8 mouse cellular contexts compared by ENCODE assay signal in the genomic region with DNA sequence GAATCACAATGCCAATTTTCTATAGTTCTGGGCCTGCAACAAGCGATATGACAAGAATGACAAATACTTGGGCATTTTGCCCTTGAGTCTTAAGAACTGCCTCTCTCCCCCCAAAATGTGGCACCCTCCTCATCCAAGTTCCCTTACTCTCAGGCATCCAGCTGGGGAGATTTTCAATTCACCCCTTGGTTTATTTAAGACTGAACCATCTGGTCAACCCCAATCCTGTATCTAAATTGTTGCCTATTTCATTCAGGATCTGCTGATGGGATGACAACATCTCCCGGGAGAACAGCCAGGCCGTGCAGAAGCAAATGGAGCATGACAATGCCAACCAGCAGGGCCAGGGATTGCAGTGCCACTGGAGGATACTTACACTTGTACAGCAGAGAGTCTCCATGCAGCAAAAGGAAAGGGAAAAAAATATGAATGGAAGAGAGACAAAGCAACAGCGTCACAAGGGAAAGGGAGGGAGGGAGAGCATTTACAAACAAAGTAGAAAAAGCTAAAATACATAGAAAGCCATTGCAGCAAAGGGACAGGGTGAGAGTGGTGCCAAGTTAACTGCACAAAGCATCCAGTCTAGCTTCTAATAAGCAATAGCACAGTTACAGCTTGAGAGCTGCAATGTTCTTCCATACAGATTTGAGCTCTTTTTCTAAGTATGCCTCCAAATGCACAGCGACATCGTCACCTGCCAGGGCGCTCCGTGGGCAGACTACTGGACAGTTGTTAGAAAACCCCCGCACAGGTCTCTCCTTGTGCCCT. TPM values are rescaled to one million over a fixed set of nuclear protein-coding genes. Genes with fewer than 3 reads are reported as not detected.
DNase-seq lines count a peak whose midpoint lies in the region; ATAC-seq lines count a peak whose summit lies in the region.
"Had no signal": no experiment of that assay in that cellular context is flagged by ENCODE, and none has a peak within 500 bp of the region (broad histone marks: within the 10 kb centered on the region; RNA-seq: fewer than 3 reads in every experiment).

No protein-coding gene starts in this region.

- H3K27me3 ChIP-seq in kidney, embryonic 16.5 days (ENCODE audit: insufficient read depth, low read length): no peaks in the 10 kb centered on the region
- H3K27me3 ChIP-seq: neural tube, embryonic 12.5 days had no signal

- no peaks in the 10 kb centered on the region for H3K36me3 ChIP-seq in kidney, embryonic 16.5 days (ENCODE audit: insufficient read depth, low read length)
- H3K36me3 ChIP-seq: neural tube, embryonic 12.5 days had no signal

- H3K4me1 ChIP-seq in kidney, embryonic 16.5 days (ENCODE audit: insufficient read depth, low read length): no peaks in the 10 kb centered on the region

- WGBS in kidney, embryonic 16.5 days: 76% methylated on average over 9 of the region's 9 CpGs

- no peak for ATAC-seq in kidney, embryonic 16.5 days (ENCODE audit: low FRiP score, low TSS enrichment)

- H3K4me3 ChIP-seq in kidney, embryonic 16.5 days (ENCODE audit: low read length): no peak overlapping the region
- H3K4me3 ChIP-seq: neural tube, embryonic 12.5 days had no signal

- no peak overlapping the region for H3K9ac ChIP-seq in kidney, embryonic 16.5 days (replicated peaks; ENCODE audit: low read length)
- H3K9ac ChIP-seq: neural tube, embryonic 12.5 days had no signal

- no peak overlapping the region for H3K4me2 ChIP-seq in kidney, embryonic 16.5 days (replicated peaks; ENCODE audit: low read depth, low read length)
- H3K4me2 ChIP-seq: neural tube, embryonic 12.5 days had no signal

- no peaks in the 10 kb centered on the region for H3K9me3 ChIP-seq in kidney, embryonic 16.5 days (ENCODE audit: low read length)
- H3K9me3 ChIP-seq: neural tube, embryonic 12.5 days had no signal

- DNase-seq in ovary, postnatal 14 days (ENCODE audit: low spot score): peak; percentile 9
- no peak for DNase-seq in ovary, adult 18-20 months (ENCODE audit: low spot score)
- DNase-seq in cerebellum, postnatal 36 days: peak; percentile 77 to 79
- DNase-seq in layer of hippocampus, adult 9-11 months: peak; percentile 91
- peak; percentile 29 for DNase-seq in retina, embryonic 14.5 days (ENCODE audit: low spot score)
- DNase-seq in thymus, postnatal 10 days (ENCODE audit: low spot score in 2 of 2): no peak

- H3K27ac ChIP-seq in kidney, embryonic 16.5 days (ENCODE audit: low read length): no peak overlapping the region
- H3K27ac ChIP-seq: neural tube, embryonic 12.5 days had no signal

RNA-seq across cellular contexts. Expression of a gene that starts 58.4 kb away (rescaled TPM):
- 0.17 TPM in 1 of 2 replicates, not detected in the other for polyA plus RNA-seq in kidney, embryonic 16.5 days (2015; fragmentation: Nextera tagmentation; extraction: Ambion mirVana)

Comparison
In these comparisons a context has a peak if more than half of its experiments do, and no peak if none do; other contexts are left out.
1. DNase-seq: peak in ovary, postnatal 14 days (single experiment), cerebellum, postnatal 36 days (2 of 2), layer of hippocampus, adult 9-11 months (single experiment) and retina, embryonic 14.5 days (single experiment); none in ovary, adult 18-20 months (single experiment) and thymus, postnatal 10 days (0 of 2).